Mouse (Mus musculus): ENCODE data around the gene Cdcp2.

DNA sequence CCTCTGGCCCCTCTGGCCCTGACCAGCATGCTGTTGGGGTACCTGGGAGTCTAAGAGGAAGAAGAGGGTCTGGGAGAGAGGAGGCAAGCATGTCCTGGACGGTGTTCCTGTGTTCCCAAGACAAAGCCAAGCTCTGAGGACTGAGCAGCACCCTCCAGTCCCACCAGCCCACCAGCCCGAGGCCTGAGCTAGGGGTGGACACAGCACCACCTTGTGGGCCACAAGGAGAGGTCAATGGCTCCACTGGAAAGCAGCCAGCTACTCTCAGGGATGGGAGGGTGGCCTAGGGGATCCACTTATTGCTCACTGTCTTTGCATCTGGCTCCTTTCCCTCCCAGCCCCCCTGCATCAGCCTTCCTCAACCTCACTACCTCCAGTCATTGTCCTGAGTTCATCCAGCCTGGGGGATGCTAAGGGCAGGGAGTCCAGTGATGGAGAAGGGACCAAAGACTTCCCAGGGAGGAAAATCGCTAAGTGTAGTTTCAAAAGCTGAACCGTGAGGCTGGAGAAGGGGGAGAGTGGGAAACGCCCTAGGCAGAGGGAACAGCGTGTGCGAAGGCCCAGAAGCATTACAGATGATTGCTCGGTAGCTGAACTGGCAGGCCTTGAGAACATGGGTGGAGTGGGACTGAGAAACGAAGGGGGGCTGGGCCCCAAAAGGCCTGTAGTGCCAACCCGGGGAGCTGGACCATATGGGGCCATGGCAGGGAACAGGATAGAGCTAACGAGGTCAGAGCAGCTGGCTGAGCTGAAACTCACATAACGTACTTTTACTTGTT is 24.7 kb downstream of the Cdcp2 start:
- TF ChIP-seq POLR2A (IDR thresholded peaks at IDR 0.05; ENCODE audit: low read depth, low read length) (no peak), CTCF (IDR thresholded peaks at IDR 0.05; ENCODE audit: extremely low read depth, insufficient read length, insufficient replicate concordance, low read depth, low read length) (no peak)
